Mouse (Mus musculus) cerebellum, adult 18-20 months (tissue): ENCODE results near the gene Thap8.
"Not testable (repeated sequence)": the region's sequence is repeated elsewhere in the genome, so short reads cannot be mapped to it uniquely, and the experiment has no call there.

Experiments used
- DNase-seq, 2 experiments: peaks; one replicate each; pipeline ENCODE4 v3.0.0; 2021

Thap8 gene

GRCm38 (mm10) chr7:30279951-30280669, at the start of gene Thap8, which contains the start of gene Wdr62:
TSS of gene Thap8 (plus strand) at chr7:30280094.
TSS of gene Wdr62 (minus strand) at chr7:30280419.
- DNase-seq, result peak; percentile 92 to 93

- no peak for DNase-seq
These were observed 48.6 kb upstream of the Thap8 start for GRCm38 (mm10) chr7:30231328-30231668.

- peak; percentile 98 to 99 for DNase-seq
These were observed 48.0 kb upstream of the Thap8 start, which contains the start of the genes Polr2i and Tbcb for GRCm38 (mm10) chr7:30231669-30232454. TSS of gene Polr2i (plus strand) at chr7:30231948. TSS of gene Tbcb (minus strand) at chr7:30232272.

- DNase-seq, result peak; percentile 66 to 69
These were observed 47.2 kb upstream of the Thap8 start for GRCm38 (mm10) chr7:30232631-30233148.

GRCm38 (mm10) chr7:30233387-30233786, 46.5 kb upstream of the Thap8 start:
- DNase-seq, result peak; percentile 43 to 51

- no peak for DNase-seq
These were observed 45.5 kb upstream of the Thap8 start for GRCm38 (mm10) chr7:30234276-30234858.

- DNase-seq, result no peak
These were observed 44.8 kb upstream of the Thap8 start for GRCm38 (mm10) chr7:30235091-30235490.

- DNase-seq, result no peak
These were observed 44.3 kb upstream of the Thap8 start, which contains the start of gene Ovol3 for GRCm38 (mm10) chr7:30235625-30236024. TSS of gene Ovol3 (minus strand) at chr7:30235725.

- not testable (repeated sequence) for DNase-seq
These were observed 42.5 kb upstream of the Thap8 start for GRCm38 (mm10) chr7:30237374-30237773.

GRCm38 (mm10) chr7:30251956-30252954, 27.6 kb upstream of the Thap8 start:
- no peak for DNase-seq

GRCm38 (mm10) chr7:30265041-30265440, 14.9 kb upstream of the Thap8 start:
- no peak for DNase-seq

GRCm38 (mm10) chr7:30265531-30265930, 14.4 kb upstream of the Thap8 start:
- no peak for DNase-seq

- no peak for DNase-seq
These were observed 14.0 kb upstream of the Thap8 start for GRCm38 (mm10) chr7:30265935-30266334.

GRCm38 (mm10) chr7:30266780-30267179, 13.1 kb upstream of the Thap8 start:
- DNase-seq, result no peak

- no peak for DNase-seq
These were observed 10.3 kb upstream of the Thap8 start for GRCm38 (mm10) chr7:30269641-30270040.

- no peak for DNase-seq
These were observed 5.5 kb upstream of the Thap8 start for GRCm38 (mm10) chr7:30274383-30274782.

GRCm38 (mm10) chr7:30278911-30279310, 983 bp upstream of the Thap8 start:
- no peak for DNase-seq

GRCm38 (mm10) chr7:30279536-30279935, 358 bp upstream of the Thap8 start:
- DNase-seq, result no peak

GRCm38 (mm10) chr7:30280670-30281138, 810 bp downstream of the Thap8 start:
- peak; percentile 83 to 84 for DNase-seq

- no peak for DNase-seq
These were observed 1.6 kb downstream of the Thap8 start for GRCm38 (mm10) chr7:30281522-30281921.

GRCm38 (mm10) chr7:30282740-30283139, 2.8 kb downstream of the Thap8 start:
- no peak for DNase-seq
